Mouse (Mus musculus) neural tube, embryonic 15.5 days (tissue): ENCODE measurements around the gene Tcaf1. TPM values are rescaled to one million over a fixed set of nuclear protein-coding genes. Genes with fewer than 3 reads are reported as not detected.

ENCODE experiments used
- ATAC-seq: fragments of 200-750 bp; cut with Nextera tagmentation; 2 replicates; pipeline ENCODE4 v1.8.0; 2017; ENCODE audit warnings: mild to moderate bottlenecking, moderate TSS enrichment, moderate library complexity; ENCODE audit not compliant: low FRiP score
- H3K27ac ChIP-seq: fragments of 300-500 bp; sonication (generic); replicated peaks from 2 replicates; pipeline ENCODE4 v1.5.1; 2015; ENCODE audit warnings: mild to moderate bottlenecking, inconsistent platforms
- H3K27me3 ChIP-seq: fragments of 300-500 bp; sonication (generic); replicated peaks from 2 replicates; pipeline ENCODE4 v1.6.1; 2015; ENCODE audit warnings: inconsistent platforms
- H3K36me3 ChIP-seq: fragments of 300-500 bp; sonication (generic); 2 replicates; pipeline ENCODE4 v1.6.1; 2015; ENCODE audit warnings: inconsistent platforms
- H3K4me1 ChIP-seq: fragments of 300-500 bp; sonication (generic); 2 replicates; pipeline ENCODE4 v1.6.1; 2015; ENCODE audit warnings: inconsistent platforms
- H3K4me2 ChIP-seq: fragments of 300-500 bp; sonication (generic); 2 replicates; pipeline ENCODE4 v1.6.1; 2015; ENCODE audit warnings: inconsistent platforms, mild to moderate bottlenecking, moderate library complexity
- H3K4me3 ChIP-seq: fragments of 300-500 bp; sonication (generic); replicated peaks from 2 replicates; pipeline ENCODE4 v1.5.1; 2015; ENCODE audit warnings: mild to moderate bottlenecking, inconsistent platforms
- H3K9ac ChIP-seq: fragments of 300-500 bp; sonication (generic); replicated peaks from 2 replicates; pipeline ENCODE4 v1.6.1; 2015; ENCODE audit warnings: mild to moderate bottlenecking, inconsistent platforms
- H3K9me3 ChIP-seq: fragments of 300-500 bp; sonication (generic); replicated peaks from 2 replicates; pipeline ENCODE4 v1.6.1; 2016; ENCODE audit warnings: inconsistent platforms
- WGBS: fragments of 180-500 bp; shearing (Covaris S2); methylation state at CpG from one replicate; pipeline ENCODE4 v1.1.7; 2015; ENCODE audit warnings: mixed read lengths; 5-methylcytosine and 5-hydroxymethylcytosine counted together
- polyA plus RNA-seq: library from polyadenylated mRNA; unstranded; fragments of >200 nt; fragmentation: Nextera tagmentation; extraction: Ambion mirVana; gene quantifications from 2 replicates; pipeline ENCODE4 v1.2.1, GENCODE M21; 2015

Gene Tcaf1
- polyA plus RNA-seq: 188 and 215 TPM in 2 replicates

DNA sequence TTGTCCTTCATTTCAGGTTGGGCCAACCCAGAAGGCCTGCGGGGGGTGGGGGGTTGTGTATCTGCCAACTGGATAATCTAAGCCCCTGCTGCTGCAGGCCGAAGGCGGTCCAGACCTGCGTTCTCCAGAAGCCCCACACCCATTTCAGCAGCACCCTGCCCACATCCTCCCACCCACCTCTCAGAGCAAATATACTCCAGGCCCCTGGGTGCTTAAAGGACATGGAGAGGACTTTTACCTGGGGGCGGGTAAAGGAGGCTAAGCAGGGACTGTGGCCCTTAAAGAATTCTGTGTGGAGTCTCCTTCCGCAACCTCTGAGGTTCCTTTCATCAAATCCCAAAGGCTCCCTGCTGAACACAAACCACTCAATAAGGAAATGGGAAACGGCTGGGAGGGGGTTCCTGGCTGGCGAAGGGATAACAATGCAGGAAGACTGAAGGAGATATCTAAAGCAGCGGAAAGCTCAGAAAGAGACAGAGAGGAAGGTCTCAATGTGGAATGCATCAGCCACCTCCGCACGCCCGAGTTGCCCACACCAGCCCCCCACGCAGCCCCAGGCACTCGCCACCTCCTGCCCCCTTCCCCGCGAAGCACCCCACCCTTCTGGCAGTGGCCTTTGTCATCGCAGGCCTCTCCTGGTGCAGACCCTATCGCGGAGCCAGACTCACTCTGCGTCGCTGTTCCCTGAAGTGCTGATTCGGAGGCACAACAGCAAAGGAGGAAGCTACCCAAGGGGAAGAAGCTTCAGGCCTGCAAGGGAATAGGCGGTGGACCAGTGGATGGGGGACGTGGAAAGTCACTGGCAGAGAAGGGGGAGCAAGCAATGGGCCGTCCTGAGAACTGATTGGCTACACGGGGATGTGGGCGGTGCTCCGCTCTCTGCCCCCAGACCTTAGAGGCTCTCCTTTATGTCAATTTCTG lies at the start of gene Tcaf1:
Gene Tcaf1, minus strand, starts transcription at position 798 of the 921 bp plus-strand sequence.
- ATAC-seq: peak; percentile 99
- H3K27ac ChIP-seq: peak within 1 kb of the TSS; percentile 97
- no peaks in the 10 kb centered on the region for H3K27me3 ChIP-seq
- H3K9me3 ChIP-seq: no peaks in the 10 kb centered on the region
- H3K4me1 ChIP-seq: peaks cover 17% of the 10 kb centered on the region
- H3K4me2 ChIP-seq: peak within 1 kb of the TSS; percentile 58
- peak within 1 kb of the TSS; percentile 98 for H3K9ac ChIP-seq
- peak within 1 kb of the TSS; percentile 83 for H3K4me3 ChIP-seq
- no peaks in the 10 kb centered on the region for H3K36me3 ChIP-seq
- 1% methylated on average over 28 of the region's 28 CpGs for WGBS

GRCm38 (mm10) chr6:42756104-42756503 lies 46.2 kb upstream of the Tcaf1 start, which contains the start of gene Olfr38:
Olfr38 (plus strand) TSS chr6:42756404.
- Histone ChIP-seq H3K27me3 (no peaks in the 10 kb centered on the region), H3K9me3 (no peaks in the 10 kb centered on the region), H3K4me2 (no peak within 1 kb of the TSS), H3K36me3 (no peaks in the 10 kb centered on the region), H3K9ac (no peak within 1 kb of the TSS), H3K4me1 (no peaks in the 10 kb centered on the region), H3K27ac (no peak within 1 kb of the TSS), H3K4me3 (no peak within 1 kb of the TSS)
- no peak for ATAC-seq
- 78% methylated on average over 1 of the region's 1 CpGs for WGBS

DNA sequence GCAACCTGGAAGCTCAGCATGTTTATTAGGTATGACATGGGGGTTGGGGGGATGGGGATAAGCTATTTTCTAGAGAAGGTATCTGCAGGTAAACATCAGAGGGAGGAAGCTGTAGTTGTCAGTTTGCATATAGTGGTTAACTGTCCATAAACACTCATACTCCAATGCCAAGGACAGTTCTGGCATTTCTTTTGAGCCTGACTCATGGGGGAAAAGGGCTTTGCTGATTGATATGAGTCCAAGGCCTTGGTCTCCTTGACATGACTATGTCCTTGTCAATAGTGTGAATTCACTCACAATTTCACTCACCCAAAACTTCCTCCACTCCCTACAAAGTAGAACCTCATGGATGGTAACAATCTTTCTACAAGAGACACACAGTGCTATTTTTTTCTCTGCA lies 38.0 kb upstream of the Tcaf1 start:
- H3K36me3 ChIP-seq: no peaks in the 10 kb centered on the region
- no peak overlapping the region for H3K4me3 ChIP-seq
- ATAC-seq: no peak
- no peaks in the 10 kb centered on the region for H3K4me1 ChIP-seq
- H3K9ac ChIP-seq: no peak overlapping the region
- no peak overlapping the region for H3K27ac ChIP-seq
- no peaks in the 10 kb centered on the region for H3K9me3 ChIP-seq
- H3K4me2 ChIP-seq: no peak overlapping the region
- no peaks in the 10 kb centered on the region for H3K27me3 ChIP-seq

- Histone ChIP-seq H3K36me3 (no peaks in the 10 kb centered on the region), H3K4me1 (no peaks in the 10 kb centered on the region), H3K9me3 (no peaks in the 10 kb centered on the region), H3K9ac (no peak overlapping the region), H3K27ac (no peak overlapping the region), H3K4me2 (no peak overlapping the region), H3K27me3 (no peaks in the 10 kb centered on the region), H3K4me3 (no peak overlapping the region)
- no peak for ATAC-seq
- 83% methylated on average over 5 of the region's 5 CpGs for WGBS
Observed at GRCm38 (mm10) chr6:42742303-42742702, 32.4 kb upstream of the Tcaf1 start.

- no peaks in the 10 kb centered on the region for H3K27me3 ChIP-seq
- WGBS: 95% methylated on average over 1 of the region's 1 CpGs
- no peaks in the 10 kb centered on the region for H3K4me1 ChIP-seq
- no peak within 1 kb of the TSS for H3K4me2 ChIP-seq
- H3K36me3 ChIP-seq: no peaks in the 10 kb centered on the region
- no peak within 1 kb of the TSS for H3K9ac ChIP-seq
- no peaks in the 10 kb centered on the region for H3K9me3 ChIP-seq
- no peak within 1 kb of the TSS for H3K4me3 ChIP-seq
- no peak within 1 kb of the TSS for H3K27ac ChIP-seq
- no peak for ATAC-seq
Observed at GRCm38 (mm10) chr6:42739071-42739470, 29.2 kb upstream of the Tcaf1 start, which contains the start of gene Olfr453. Olfr453 (plus strand) TSS chr6:42739371.

DNA sequence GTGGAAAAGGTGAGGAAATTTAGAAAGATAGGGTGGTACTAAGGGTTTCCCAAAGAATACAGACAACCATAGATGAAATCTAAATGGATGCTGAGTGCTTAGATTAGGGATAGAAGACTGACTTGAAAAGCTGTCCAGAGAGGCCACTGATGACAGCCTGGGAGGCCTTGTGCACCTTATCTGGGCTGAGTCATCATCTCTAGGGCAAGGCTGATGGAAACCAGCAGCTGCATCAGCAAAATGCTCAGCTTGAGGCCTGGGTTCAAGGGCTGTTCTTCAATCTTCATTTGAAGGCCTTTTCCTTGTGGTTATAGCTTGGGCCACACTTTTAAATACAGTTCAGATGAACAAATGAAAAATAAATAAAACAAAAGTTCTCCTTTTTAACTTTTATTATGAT lies 8.1 kb upstream of the Tcaf1 start:
- Histone ChIP-seq H3K4me1 (no peaks in the 10 kb centered on the region), H3K4me3 (no peak overlapping the region), H3K4me2 (no peak overlapping the region), H3K9me3 (no peaks in the 10 kb centered on the region), H3K36me3 (no peaks in the 10 kb centered on the region), H3K9ac (no peak overlapping the region), H3K27me3 (no peaks in the 10 kb centered on the region), H3K27ac (no peak overlapping the region)
- no peak for ATAC-seq

DNA sequence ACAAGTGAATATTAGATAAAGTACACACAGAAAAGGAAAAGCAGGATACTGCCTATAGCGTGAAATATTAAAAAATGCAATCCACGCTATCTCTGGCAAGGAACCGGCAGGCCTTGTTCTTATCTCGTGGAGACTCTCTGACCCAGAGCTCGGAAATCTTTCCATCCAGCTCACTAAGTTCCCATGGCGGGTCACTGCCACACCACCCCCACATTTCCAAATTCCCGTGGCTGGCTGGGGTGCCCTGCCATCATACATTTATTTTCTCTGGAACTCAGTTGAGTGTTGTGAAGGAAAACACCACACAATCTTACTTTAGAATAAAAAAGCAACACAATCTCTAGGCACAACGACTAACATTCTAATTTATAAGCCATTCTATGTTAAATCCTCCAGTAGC lies 4.8 kb upstream of the Tcaf1 start:
- Histone ChIP-seq H3K9ac (no peak overlapping the region), H3K27me3 (no peaks in the 10 kb centered on the region), H3K4me3 (no peak overlapping the region), H3K4me2 (no peak overlapping the region), H3K27ac (no peak overlapping the region), H3K4me1 (no peaks in the 10 kb centered on the region), H3K9me3 (no peaks in the 10 kb centered on the region), H3K36me3 (no peaks in the 10 kb centered on the region)
- 85% methylated on average over 8 of the region's 8 CpGs for WGBS
- no peak for ATAC-seq

DNA sequence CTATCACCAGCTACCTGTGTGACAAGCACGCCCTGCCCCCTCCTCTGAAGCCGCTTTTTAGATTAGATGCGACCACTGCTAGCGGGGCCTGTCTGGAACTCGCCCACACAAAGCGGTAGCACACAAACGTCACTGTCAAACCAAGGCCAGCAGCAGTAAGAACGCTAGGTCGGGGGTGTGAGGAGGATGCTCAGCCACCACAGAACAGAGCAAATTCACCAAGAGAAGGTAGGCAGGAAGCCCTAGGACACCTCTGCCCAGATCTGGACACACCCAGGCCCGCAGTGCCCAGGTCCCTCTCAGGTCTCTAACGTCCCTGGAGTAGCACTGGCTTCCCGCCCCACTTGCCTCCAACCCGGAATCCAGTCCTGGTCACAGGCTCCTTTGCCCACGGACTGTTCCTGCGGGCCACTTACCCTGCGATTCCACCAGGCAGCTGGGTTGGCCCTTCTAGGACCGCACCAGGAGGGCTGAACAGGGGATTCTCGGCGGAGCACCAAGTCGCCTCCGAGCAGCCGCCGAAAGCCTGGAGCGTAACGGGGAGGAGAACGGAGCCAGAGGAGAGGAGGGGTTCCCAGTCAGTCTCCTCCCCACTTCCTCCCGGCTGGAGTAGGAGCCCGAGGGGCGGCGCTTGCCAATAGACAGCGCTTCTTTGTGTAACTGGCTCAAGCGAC lies 17.2 kb downstream of the Tcaf1 start:
- Histone ChIP-seq H3K4me1 (peaks cover 33% of the 10 kb centered on the region), H3K4me3 (peak overlapping the region; percentile 69), H3K27ac (peak overlapping the region; percentile 96), H3K9ac (peak overlapping the region; percentile 93), H3K36me3 (peaks cover 11% of the 10 kb centered on the region), H3K9me3 (no peaks in the 10 kb centered on the region), H3K4me2 (peak overlapping the region; percentile 60), H3K27me3 (no peaks in the 10 kb centered on the region)
- peak; percentile 93 for ATAC-seq
- under 1% methylated on average over 32 of the region's 32 CpGs for WGBS

- Histone ChIP-seq H3K27ac (peak overlapping the region; percentile 96), H3K36me3 (peaks cover 11% of the 10 kb centered on the region; the same call in 1 of the 2 replicates), H3K9ac (peak overlapping the region; percentile 93), H3K4me2 (peak overlapping the region; percentile 60), H3K9me3 (no peaks in the 10 kb centered on the region), H3K4me3 (peak overlapping the region; percentile 69), H3K27me3 (no peaks in the 10 kb centered on the region), H3K4me1 (peaks cover 33% of the 10 kb centered on the region)
- WGBS: 0% methylated on average over 10 of the region's 10 CpGs
- peak; percentile 88 for ATAC-seq
Observed at GRCm38 (mm10) chr6:42692154-42692516, 17.8 kb downstream of the Tcaf1 start.

- Histone ChIP-seq H3K9ac (no peak overlapping the region), H3K4me3 (no peak overlapping the region), H3K4me1 (peaks cover 33% of the 10 kb centered on the region), H3K27ac (no peak overlapping the region), H3K36me3 (peaks cover 29% of the 10 kb centered on the region), H3K9me3 (no peaks in the 10 kb centered on the region), H3K4me2 (no peak overlapping the region), H3K27me3 (no peaks in the 10 kb centered on the region)
- no peak for ATAC-seq
Observed at GRCm38 (mm10) chr6:42689761-42690160, 20.1 kb downstream of the Tcaf1 start.

DNA sequence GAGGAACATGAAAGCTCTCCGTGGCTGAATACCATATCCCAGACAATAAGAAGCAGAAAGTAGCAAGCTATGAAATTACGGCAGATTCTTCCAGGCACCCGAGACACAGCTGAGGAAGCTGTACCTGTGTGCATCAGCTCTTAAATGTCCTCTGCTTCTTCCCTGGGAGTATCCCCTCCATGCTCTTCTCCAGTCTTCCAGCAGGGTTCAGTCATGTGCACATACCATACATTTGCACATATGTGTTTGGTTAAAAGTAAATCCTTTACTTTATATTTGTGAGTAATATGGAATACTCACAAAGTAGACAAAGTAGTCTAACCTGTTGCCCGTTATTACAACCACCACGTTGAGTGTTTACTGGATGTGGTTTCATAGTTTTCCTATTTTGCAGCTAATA lies 22.0 kb downstream of the Tcaf1 start:
- Histone ChIP-seq H3K9me3 (no peaks in the 10 kb centered on the region), H3K27ac (no peak overlapping the region), H3K36me3 (peaks cover 34% of the 10 kb centered on the region), H3K9ac (no peak overlapping the region), H3K4me3 (no peak overlapping the region), H3K4me2 (no peak overlapping the region), H3K27me3 (no peaks in the 10 kb centered on the region), H3K4me1 (peaks cover 24% of the 10 kb centered on the region)
- WGBS: 90% methylated on average over 5 of the region's 5 CpGs
- no peak for ATAC-seq

DNA sequence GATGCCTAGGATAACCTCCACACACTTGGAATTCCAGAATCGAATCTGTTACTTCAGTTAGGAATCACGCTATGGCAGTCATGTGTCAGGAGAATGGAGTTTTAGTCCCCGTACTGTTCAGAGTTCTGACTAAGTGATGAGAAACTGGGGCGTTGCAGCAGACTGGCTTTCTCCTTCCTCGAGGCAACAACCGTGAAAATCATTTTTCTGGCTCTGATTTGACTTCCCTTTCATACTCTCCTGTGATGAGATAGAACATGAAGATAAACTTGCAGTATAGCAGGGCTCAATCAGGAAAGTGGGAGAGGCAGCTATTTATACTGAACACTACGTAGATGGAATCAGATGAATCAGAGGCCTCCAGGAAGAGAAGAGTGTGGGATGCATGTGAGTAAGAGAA lies 29.8 kb downstream of the Tcaf1 start:
- 89% methylated on average over 7 of the region's 7 CpGs for WGBS

More for the DNA sequence above, 29.8 kb downstream of the Tcaf1 start:
- no peak overlapping the region for H3K9ac ChIP-seq
- no peaks in the 10 kb centered on the region for H3K9me3 ChIP-seq
- no peak for ATAC-seq
- H3K36me3 ChIP-seq: peaks cover 46% of the 10 kb centered on the region
- H3K27ac ChIP-seq: no peak overlapping the region
- H3K4me3 ChIP-seq: no peak overlapping the region
- no peaks in the 10 kb centered on the region for H3K4me1 ChIP-seq
- H3K27me3 ChIP-seq: no peaks in the 10 kb centered on the region
- H3K4me2 ChIP-seq: no peak overlapping the region
